Mouse (Mus musculus): ENCODE results near the gene Prdm13.

DNA sequence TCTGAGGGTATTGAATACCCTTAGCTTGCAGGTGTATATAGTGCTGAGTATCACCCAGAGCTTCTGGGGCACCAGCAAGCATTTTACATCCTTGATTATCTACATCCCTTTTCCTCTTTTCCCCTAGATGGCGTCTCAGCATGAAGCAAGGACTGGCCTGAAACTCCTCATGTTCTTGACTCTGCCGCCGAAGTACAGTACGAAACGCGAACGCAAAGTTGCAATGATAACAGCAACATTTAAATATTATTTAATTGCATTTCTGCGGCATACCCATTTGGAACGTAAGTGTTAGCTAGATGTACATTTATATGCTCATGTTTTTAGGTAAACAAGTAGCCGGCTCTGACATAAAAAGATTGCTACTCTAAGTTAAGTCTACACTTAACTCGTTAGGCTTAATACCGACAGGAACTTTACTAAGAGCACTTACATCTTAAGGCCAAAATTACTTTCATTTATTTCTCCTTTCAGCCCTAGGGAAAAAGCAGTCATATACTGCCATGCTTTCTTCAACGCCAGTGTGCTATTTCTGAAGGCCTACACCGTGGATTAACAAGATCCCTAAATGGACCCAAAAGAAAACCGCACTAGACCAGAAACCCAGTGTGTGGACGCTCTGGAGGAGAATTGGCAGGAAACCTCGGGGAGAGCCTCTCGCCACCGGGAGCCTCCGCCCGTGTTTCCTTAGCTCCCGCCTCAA lies 41.3 kb upstream of the Prdm13 start:
- no peak for TF ChIP-seq POLR2A (IDR thresholded peaks at IDR 0.05; ENCODE audit: borderline replicate concordance, low read depth, low read length)
- TF ChIP-seq CTCF (IDR thresholded peaks at IDR 0.05; ENCODE audit: low read depth, low read length) = no peak
